Mouse (Mus musculus): ENCODE data around the gene Ankrd60. TPM values are rescaled to one million over a fixed set of nuclear protein-coding genes. Genes with fewer than 3 reads are reported as not detected.
A peak's percentile ranks its signal among the peaks of the same experiment; 100 is the strongest.

Ankrd60 gene
- polyA plus RNA-seq, 1 experiment, result 0.34 TPM

- Histone ChIP-seq H3K4me1 (no peaks in the 10 kb centered on the region), H3K4me3 (replicated peaks) (no peak overlapping the region), H3K36me3 (replicated peaks; ENCODE audit: low read length) (no peaks in the 10 kb centered on the region), H3K9me3 (peaks cover 13% of the 10 kb centered on the region), H3K27me3 (replicated peaks) (peaks cover 51% of the 10 kb centered on the region)
- TF ChIP-seq FLI1 (IDR thresholded peaks at IDR 0.05; ENCODE audit: low read length), result no peak
- no peak for TF ChIP-seq GATA1 (IDR thresholded peaks at IDR 0.05; ENCODE audit: borderline replicate concordance, low read length)
Measured at GRCm38 (mm10) chr2:173553863-173554262, 24.3 kb downstream of the Ankrd60 start.

GRCm38 (mm10) chr2:173550681-173551080, 27.5 kb downstream of the Ankrd60 start:
- Histone ChIP-seq H3K27me3 (replicated peaks) (peaks cover 64% of the 10 kb centered on the region), H3K4me1 (peaks cover 7% of the 10 kb centered on the region; the same call in 1 of the 2 replicates), H3K9me3 (no peaks in the 10 kb centered on the region), H3K36me3 (replicated peaks; ENCODE audit: low read length) (no peaks in the 10 kb centered on the region), H3K4me3 (replicated peaks) (no peak overlapping the region)
- TF ChIP-seq GATA1 (IDR thresholded peaks at IDR 0.05; ENCODE audit: borderline replicate concordance, low read length), result no peak
- TF ChIP-seq FLI1 (IDR thresholded peaks at IDR 0.05; ENCODE audit: low read length), result no peak

DNA sequence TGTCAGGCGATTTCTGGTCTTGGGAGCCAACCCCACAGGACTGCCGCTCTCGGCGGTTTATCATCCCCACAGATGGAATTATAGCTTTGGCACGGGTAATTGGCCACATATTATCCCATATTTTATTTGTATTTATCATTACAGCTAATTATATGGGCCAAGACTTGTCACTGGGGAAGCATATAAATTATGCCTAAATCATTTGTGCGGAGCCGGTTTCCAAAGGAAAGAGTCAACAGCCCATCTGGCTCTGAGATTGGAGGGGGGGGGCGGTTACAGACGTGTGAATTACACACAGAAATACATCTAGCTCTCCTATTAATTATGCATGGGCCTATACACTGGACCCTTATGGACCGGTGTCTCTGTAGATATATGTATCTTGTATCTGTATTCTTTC, 28.9 kb downstream of the Ankrd60 start:
- Histone ChIP-seq H3K36me3 (replicated peaks; ENCODE audit: low read length) (no peaks in the 10 kb centered on the region), H3K4me3 (replicated peaks) (no peak overlapping the region), H3K4me1 (peaks cover 7% of the 10 kb centered on the region; the same call in 1 of the 2 replicates), H3K9me3 (no peaks in the 10 kb centered on the region), H3K27me3 (replicated peaks) (peaks cover 59% of the 10 kb centered on the region)
- TF ChIP-seq FLI1 (IDR thresholded peaks at IDR 0.05; ENCODE audit: low read length) (no peak), GATA1 (IDR thresholded peaks at IDR 0.05; ENCODE audit: borderline replicate concordance, low read length) (no peak)

DNA sequence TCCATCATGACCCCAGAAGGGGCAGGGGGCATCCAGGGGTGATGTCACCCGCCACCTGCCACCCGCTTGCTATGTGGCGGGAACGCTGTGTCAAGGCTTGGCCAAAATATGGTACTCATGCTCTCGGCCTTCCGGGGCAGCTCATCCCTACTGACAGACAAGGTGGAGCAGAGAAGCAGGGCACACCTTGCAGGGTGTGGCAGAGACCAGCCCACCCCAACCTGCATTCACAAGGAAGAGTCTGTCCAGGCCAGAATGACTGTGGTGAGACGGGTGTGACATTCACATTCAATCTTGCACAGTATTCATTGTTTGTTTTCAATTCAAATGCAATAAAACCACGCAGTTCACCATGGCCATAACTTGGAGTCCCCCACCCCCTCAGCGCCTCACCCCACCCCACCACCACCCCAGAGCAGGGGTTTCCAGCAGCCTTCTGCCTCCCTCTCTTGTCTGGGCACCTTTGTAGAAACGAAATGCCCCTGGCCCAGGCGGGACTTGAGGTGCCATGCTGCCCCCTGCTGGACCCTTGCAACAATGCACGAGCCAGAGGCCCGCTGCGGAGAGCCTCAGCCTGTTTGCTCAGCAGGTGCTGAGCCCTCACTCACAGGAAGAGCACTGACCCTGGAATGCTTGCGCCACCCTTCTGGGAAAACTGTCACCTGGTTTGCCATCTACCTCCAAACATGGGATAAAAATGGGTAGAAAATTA, 32.0 kb downstream of the Ankrd60 start:
- Histone ChIP-seq H3K4me3 (replicated peaks) (peak overlapping the region; percentile 35), H3K27me3 (replicated peaks) (peaks cover 66% of the 10 kb centered on the region), H3K4me1 (peaks cover 21% of the 10 kb centered on the region), H3K36me3 (replicated peaks; ENCODE audit: low read length) (no peaks in the 10 kb centered on the region), H3K9me3 (no peaks in the 10 kb centered on the region)
- TF ChIP-seq FLI1 (IDR thresholded peaks at IDR 0.05; ENCODE audit: low read length) (no peak), GATA1 (IDR thresholded peaks at IDR 0.05; ENCODE audit: borderline replicate concordance, low read length) (no peak)

- TF ChIP-seq FLI1 (IDR thresholded peaks at IDR 0.05; ENCODE audit: low read length) (no peak), GATA1 (IDR thresholded peaks at IDR 0.05; ENCODE audit: borderline replicate concordance, low read length) (no peak)
- Histone ChIP-seq H3K27me3 (replicated peaks) (peaks cover 68% of the 10 kb centered on the region), H3K4me1 (peaks cover 27% of the 10 kb centered on the region), H3K9me3 (no peaks in the 10 kb centered on the region), H3K4me3 (replicated peaks) (no peak overlapping the region), H3K36me3 (replicated peaks; ENCODE audit: low read length) (no peaks in the 10 kb centered on the region)
Measured at GRCm38 (mm10) chr2:173542716-173543115, 35.4 kb downstream of the Ankrd60 start.

DNA sequence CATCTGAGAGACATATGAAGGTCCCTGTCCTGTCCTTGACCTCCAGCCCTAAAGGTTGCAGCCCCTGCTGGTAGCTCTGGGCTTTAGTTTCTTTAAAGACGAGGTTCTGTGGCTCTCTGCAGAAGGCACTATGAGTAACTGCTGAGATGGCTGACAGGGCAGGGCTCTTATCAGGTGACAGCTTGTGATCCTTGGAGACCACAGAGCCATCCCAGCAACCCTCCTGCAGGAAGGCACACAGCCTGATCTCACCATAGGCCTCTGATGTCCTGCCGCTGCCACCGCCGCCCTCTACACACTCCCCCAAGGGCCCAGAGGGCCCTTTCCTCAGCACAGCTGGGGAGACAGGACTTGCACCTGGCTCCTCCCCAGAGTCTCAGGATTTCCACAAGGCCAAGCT, 36.4 kb downstream of the Ankrd60 start:
- H3K27me3 ChIP-seq (replicated peaks), result peaks cover 65% of the 10 kb centered on the region
- H3K4me1 ChIP-seq, result peaks cover 27% of the 10 kb centered on the region
- TF ChIP-seq FLI1 (IDR thresholded peaks at IDR 0.05; ENCODE audit: low read length) (no peak), GATA1 (IDR thresholded peaks at IDR 0.05; ENCODE audit: borderline replicate concordance, low read length) (no peak)
- no peaks in the 10 kb centered on the region for H3K36me3 ChIP-seq (replicated peaks; ENCODE audit: low read length)
- H3K4me3 ChIP-seq (replicated peaks), result no peak overlapping the region
- no peaks in the 10 kb centered on the region for H3K9me3 ChIP-seq

GRCm38 (mm10) chr2:173539781-173540180, 38.4 kb downstream of the Ankrd60 start:
- Histone ChIP-seq H3K36me3 (replicated peaks; ENCODE audit: low read length) (no peaks in the 10 kb centered on the region), H3K4me1 (peaks cover 19% of the 10 kb centered on the region), H3K4me3 (replicated peaks) (no peak overlapping the region), H3K9me3 (no peaks in the 10 kb centered on the region), H3K27me3 (replicated peaks) (peaks cover 71% of the 10 kb centered on the region)
- TF ChIP-seq FLI1 (IDR thresholded peaks at IDR 0.05; ENCODE audit: low read length) (no peak), GATA1 (IDR thresholded peaks at IDR 0.05; ENCODE audit: borderline replicate concordance, low read length) (no peak)

- Histone ChIP-seq H3K4me3 (replicated peaks) (no peak overlapping the region), H3K27me3 (replicated peaks) (peaks cover 60% of the 10 kb centered on the region), H3K4me1 (0 out of 2 replicates have a peak, but pooled peaks cover 3% of the 10 kb centered on the region), H3K9me3 (no peaks in the 10 kb centered on the region), H3K36me3 (replicated peaks; ENCODE audit: low read length) (no peaks in the 10 kb centered on the region)
- TF ChIP-seq GATA1 (IDR thresholded peaks at IDR 0.05; ENCODE audit: borderline replicate concordance, low read length) (no peak), FLI1 (IDR thresholded peaks at IDR 0.05; ENCODE audit: low read length) (no peak)
Measured at GRCm38 (mm10) chr2:173535886-173536285, 42.3 kb downstream of the Ankrd60 start.

DNA sequence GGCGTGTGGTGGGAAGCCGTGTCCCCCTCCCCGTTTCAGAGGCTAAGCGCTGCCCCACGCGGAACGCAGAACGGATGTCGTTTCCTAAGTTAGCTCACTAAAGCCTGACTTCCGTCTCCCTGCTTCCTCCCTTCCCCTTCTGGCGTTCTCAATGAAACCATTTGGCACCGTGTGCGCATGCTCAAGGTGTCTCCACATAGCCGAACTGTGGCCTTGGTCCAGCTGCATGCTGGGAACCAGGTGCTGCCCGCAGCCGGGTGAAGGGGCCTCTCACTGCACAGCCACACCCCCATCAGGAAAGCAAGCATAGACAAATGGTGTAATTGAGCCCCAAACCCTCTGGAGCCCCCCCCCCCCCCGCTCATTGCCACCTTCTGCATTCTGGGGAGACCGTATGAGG, 42.8 kb downstream of the Ankrd60 start:
- Histone ChIP-seq H3K4me3 (replicated peaks) (no peak overlapping the region), H3K27me3 (replicated peaks) (peaks cover 61% of the 10 kb centered on the region), H3K36me3 (replicated peaks; ENCODE audit: low read length) (no peaks in the 10 kb centered on the region), H3K9me3 (no peaks in the 10 kb centered on the region), H3K4me1 (0 out of 2 replicates have a peak, but pooled peaks cover 3% of the 10 kb centered on the region)
- TF ChIP-seq FLI1 (IDR thresholded peaks at IDR 0.05; ENCODE audit: low read length) (no peak), GATA1 (IDR thresholded peaks at IDR 0.05; ENCODE audit: borderline replicate concordance, low read length) (no peak)

DNA sequence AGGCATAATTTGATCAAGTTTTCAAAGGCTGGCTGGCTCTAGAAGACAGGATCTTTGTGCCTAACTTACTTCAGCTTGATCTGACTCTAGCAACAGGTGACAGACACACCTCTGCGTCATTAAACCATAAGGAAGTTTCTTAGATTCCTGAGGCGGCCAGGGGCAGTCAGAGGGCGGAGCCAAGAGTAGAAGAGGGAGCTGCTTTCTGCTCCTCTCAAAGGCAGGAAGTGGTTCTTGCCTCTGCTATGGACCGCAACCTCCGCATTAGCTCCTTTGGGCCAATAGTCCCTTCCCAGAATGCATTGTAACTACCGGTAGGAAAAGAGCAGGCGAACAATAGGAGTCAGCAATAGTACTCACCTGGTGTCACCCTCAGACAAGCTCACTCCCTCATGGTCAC, 43.6 kb downstream of the Ankrd60 start:
- H3K4me1 ChIP-seq, result 0 out of 2 replicates have a peak, but pooled peaks cover 1% of the 10 kb centered on the region
- no peaks in the 10 kb centered on the region for H3K36me3 ChIP-seq (replicated peaks; ENCODE audit: low read length)
- H3K4me3 ChIP-seq (replicated peaks), result no peak overlapping the region
- peaks cover 60% of the 10 kb centered on the region for H3K27me3 ChIP-seq (replicated peaks)
- TF ChIP-seq GATA1 (IDR thresholded peaks at IDR 0.05; ENCODE audit: borderline replicate concordance, low read length) (no peak), FLI1 (IDR thresholded peaks at IDR 0.05; ENCODE audit: low read length) (no peak)
- no peaks in the 10 kb centered on the region for H3K9me3 ChIP-seq

Measured in megakaryocyte, embryonic 14.5 days (primary cell).